Mouse (Mus musculus): ENCODE measurements around the gene Rgsl1. TPM values are rescaled to one million over a fixed set of nuclear protein-coding genes. Genes with fewer than 3 reads are reported as not detected.
A peak's percentile ranks its signal among the peaks of the same experiment; 100 is the strongest.

Gene Rgsl1
- total and polyA plus RNA-seq, 3 experiments: not detected

GRCm38 (mm10) chr1:153752521-153752920 is 91.4 kb downstream of the Rgsl1 start:
- H3K27me3 ChIP-seq (ENCODE audit: control insufficient read depth in 1 of 2, insufficient read depth in 2 of 2, low read length in 2 of 2): no peaks in the 10 kb centered on the region
- H3K9me3 ChIP-seq (replicated peaks; ENCODE audit: insufficient read depth, low read length): no peaks in the 10 kb centered on the region
- H3K36me3 ChIP-seq (ENCODE audit: control insufficient read depth in 1 of 2, insufficient read depth in 2 of 2, low read length in 2 of 2): peaks cover 0 to 9% of the 10 kb centered on the region in 2 experiments; a peak in 1 of 4 replicates
- H3K79me2 ChIP-seq (ENCODE audit: control insufficient read depth, insufficient read depth, low read length, poor library complexity): no peaks in the 10 kb centered on the region; the same call in 1 of the 2 replicates
- TF ChIP-seq ZKSCAN1 (IDR thresholded peaks at IDR 0.05; ENCODE audit: low read depth, low read length): no peak
- 0 out of 2 replicates have a peak, but pooled peaks have one; percentile 17 for TF ChIP-seq TBP (IDR thresholded peaks at IDR 0.05; ENCODE audit: low read depth, low read length)
- TF ChIP-seq ELF1 (IDR thresholded peaks at IDR 0.05; ENCODE audit: low read depth, low read length): 0 out of 2 replicates have a peak, but pooled peaks have one; percentile 51
- peak; percentile 92 for TF ChIP-seq ZNF384 (IDR thresholded peaks at IDR 0.05; ENCODE audit: low read depth, low read length)
- TF ChIP-seq E2F4 (IDR thresholded peaks at IDR 0.05; ENCODE audit: borderline replicate concordance, low read depth, low read length): no peak
- TF ChIP-seq ETS1 (IDR thresholded peaks at IDR 0.05; ENCODE audit: low read depth, low read length): peak; percentile 45; the same call in 1 of the 2 replicates
- TF ChIP-seq EP300 (IDR thresholded peaks at IDR 0.05; ENCODE audit: low read depth in 1 of 2, low read length in 2 of 2): 0 out of 4 replicates have a peak, but pooled peaks of 1 of the 2 experiments have one; percentile 4
- DNase-seq (ENCODE audit: low read depth, low spot score): peak; percentile 77
- peak overlapping the region; percentile 60 for H3K9ac ChIP-seq (ENCODE audit: control insufficient read depth, low read depth, low read length, poor library complexity, severe bottlenecking)
- peaks cover 0 to 14% of the 10 kb centered on the region in 2 experiments; a peak in 2 of 4 replicates for H3K4me1 ChIP-seq (ENCODE audit: control insufficient read depth in 1 of 2, insufficient read depth in 2 of 2, low read length in 2 of 2)
- H3K27ac ChIP-seq (ENCODE audit: control insufficient read depth, low read depth, low read length): peak overlapping the region; percentile 72
- H3K4me3 ChIP-seq (ENCODE audit: control insufficient read depth in 1 of 2, insufficient read depth in 1 of 2, low read depth in 2 of 2, low read length in 2 of 2): peak overlapping the region; percentile 60 to 80

- peak overlapping the region; percentile 60 for H3K9ac ChIP-seq (ENCODE audit: control insufficient read depth, low read depth, low read length, poor library complexity, severe bottlenecking)
- TF ChIP-seq MYB (IDR thresholded peaks at IDR 0.05; ENCODE audit: low read depth, low read length) (no peak), USF2 (IDR thresholded peaks at IDR 0.05; ENCODE audit: borderline replicate concordance in 1 of 2, insufficient read depth in 1 of 2, low read depth in 1 of 2, low read length in 2 of 2) (no peak), ETS1 (IDR thresholded peaks at IDR 0.05; ENCODE audit: low read depth, low read length) (peak; percentile 60), ELF1 (IDR thresholded peaks at IDR 0.05; ENCODE audit: low read depth, low read length) (peak; percentile 53; the same call in 1 of the 2 replicates), NELFE (IDR thresholded peaks at IDR 0.05; ENCODE audit: low read depth, low read length) (no peak), CHD2 (IDR thresholded peaks at IDR 0.05; ENCODE audit: low read length) (no peak), MXI1 (IDR thresholded peaks at IDR 0.05; ENCODE audit: low read depth, low read length) (no peak; the same call in 1 of the 2 replicates), MEF2A (IDR thresholded peaks at IDR 0.05; ENCODE audit: extremely low read depth, insufficient replicate concordance, low read depth, low read length, poor library complexity, severe bottlenecking) (no peak), TBP (IDR thresholded peaks at IDR 0.05; ENCODE audit: low read depth, low read length) (peak; percentile 84; the same call in 1 of the 2 replicates), MAFK (IDR thresholded peaks at IDR 0.05; ENCODE audit: borderline replicate concordance, low read depth, low read length) (no peak), TAL1 (IDR thresholded peaks at IDR 0.05; ENCODE audit: low read length) (no peak), ZNF384 (IDR thresholded peaks at IDR 0.05; ENCODE audit: low read depth, low read length) (no peak), E2F4 (IDR thresholded peaks at IDR 0.05; ENCODE audit: borderline replicate concordance, low read depth, low read length) (no peak), CTCF (IDR thresholded peaks at IDR 0.05 in 2 of 3, conservative IDR thresholded peaks at IDR 0.05 in 1 of 3; ENCODE audit: control insufficient read depth in 1 of 3, insufficient read depth in 1 of 3, low read depth in 2 of 3, low read length in 3 of 3, poor library complexity in 1 of 3, severe bottlenecking in 1 of 3) (no peak), CHD1 (IDR thresholded peaks at IDR 0.05; ENCODE audit: low read depth, low read length) (no peak), SMC3 (IDR thresholded peaks at IDR 0.05; ENCODE audit: low read depth, low read length) (no peak), MAX (IDR thresholded peaks at IDR 0.05; ENCODE audit: low read length) (peak; percentile 2; the same call in 1 of the 2 replicates), KAT2A (conservative IDR thresholded peaks at IDR 0.05; ENCODE audit: low read depth, low read length) (no peak), RAD21 (IDR thresholded peaks at IDR 0.05; ENCODE audit: low read depth, low read length) (no peak), GATA1 (IDR thresholded peaks at IDR 0.05; ENCODE audit: low read depth, low read length) (no peak), POLR2A (IDR thresholded peaks at IDR 0.05; ENCODE audit: control insufficient read depth in 1 of 2, insufficient read depth in 1 of 2, low read depth in 1 of 2, low read length in 2 of 2, poor library complexity in 1 of 2) (peak in 1 of 2 experiments; percentile 60; a peak in 2 of 4 replicates), POLR2AphosphoS2 (IDR thresholded peaks at IDR 0.05; ENCODE audit: low read length) (no peak), HCFC1 (IDR thresholded peaks at IDR 0.05; ENCODE audit: low read depth, low read length) (peak; percentile 23; the same call in 1 of the 2 replicates), USF1 (IDR thresholded peaks at IDR 0.05; ENCODE audit: low read depth, low read length) (no peak; the same call in 1 of the 2 replicates), GABPA (IDR thresholded peaks at IDR 0.05; ENCODE audit: low read depth, low read length) (no peak), ZC3H11A (IDR thresholded peaks at IDR 0.05; ENCODE audit: low read depth, low read length) (no peak), NRF1 (IDR thresholded peaks at IDR 0.05; ENCODE audit: insufficient read depth, low read depth, low read length, poor library complexity, severe bottlenecking) (no peak)
Measured at GRCm38 (mm10) chr1:153751763-153752301, 92.1 kb downstream of the Rgsl1 start.

More at GRCm38 (mm10) chr1:153751763-153752301, 92.1 kb downstream of the Rgsl1 start:
- Histone ChIP-seq H3K79me2 (ENCODE audit: control insufficient read depth, insufficient read depth, low read length, poor library complexity) (no peaks in the 10 kb centered on the region; the same call in 1 of the 2 replicates), H3K27me3 (ENCODE audit: control insufficient read depth in 1 of 2, insufficient read depth in 2 of 2, low read length in 2 of 2) (no peaks in the 10 kb centered on the region), H3K9me3 (replicated peaks; ENCODE audit: insufficient read depth, low read length) (no peaks in the 10 kb centered on the region), H3K27ac (ENCODE audit: control insufficient read depth, low read depth, low read length) (peak overlapping the region; percentile 72), H3K4me1 (ENCODE audit: control insufficient read depth in 1 of 2, insufficient read depth in 2 of 2, low read length in 2 of 2) (peaks cover 0 to 14% of the 10 kb centered on the region in 2 experiments; a peak in 2 of 4 replicates), H3K36me3 (ENCODE audit: control insufficient read depth in 1 of 2, insufficient read depth in 2 of 2, low read length in 2 of 2) (peaks cover 0 to 9% of the 10 kb centered on the region in 2 experiments; a peak in 1 of 4 replicates), H3K4me3 (ENCODE audit: control insufficient read depth in 1 of 2, insufficient read depth in 1 of 2, low read depth in 2 of 2, low read length in 2 of 2) (peak overlapping the region; percentile 60 to 80)
- peak; percentile 83 for DNase-seq (ENCODE audit: low read depth, low spot score)

All from MEL (cell line).